Mouse (Mus musculus) embryonic facial prominence, embryonic 13.5 days (tissue): ENCODE data around the gene Kcnip4. TPM values are rescaled to one million over a fixed set of nuclear protein-coding genes. Genes with fewer than 3 reads are reported as not detected.

ENCODE experiments used
- ATAC-seq: fragments of 200-750 bp; cut with Nextera tagmentation; 2 replicates; pipeline ENCODE4 v1.8.0; 2017; ENCODE audit warnings: low read depth; ENCODE audit not compliant: insufficient number of reproducible peaks, insufficient read depth, low FRiP score, low TSS enrichment
- H3K27ac ChIP-seq: fragments of 300-500 bp; sonication (generic); 2 replicates; pipeline ENCODE4 v1.5.1; 2015; ENCODE audit warnings: moderate library complexity, mild to moderate bottlenecking, inconsistent platforms
- H3K27me3 ChIP-seq: fragments of 300-500 bp; sonication (generic); 2 replicates; pipeline ENCODE4 v1.6.1; 2015; ENCODE audit warnings: mild to moderate bottlenecking, inconsistent platforms
- H3K36me3 ChIP-seq: fragments of 300-500 bp; sonication (generic); 2 replicates; pipeline ENCODE4 v1.6.1; 2015; ENCODE audit warnings: mild to moderate bottlenecking, inconsistent platforms
- H3K4me1 ChIP-seq: fragments of 300-500 bp; sonication (generic); 2 replicates; pipeline ENCODE4 v1.6.1; 2015; ENCODE audit warnings: inconsistent platforms
- H3K4me2 ChIP-seq: fragments of 300-500 bp; sonication (generic); 2 replicates; pipeline ENCODE4 v1.6.1; 2015; ENCODE audit warnings: moderate library complexity, mild to moderate bottlenecking, inconsistent platforms
- H3K4me3 ChIP-seq: fragments of 300-500 bp; sonication (generic); 2 replicates; pipeline ENCODE4 v1.5.1; 2015; ENCODE audit warnings: mild to moderate bottlenecking, inconsistent platforms
- H3K9ac ChIP-seq: fragments of 300-500 bp; sonication (generic); 2 replicates; pipeline ENCODE4 v1.6.1; 2015; ENCODE audit warnings: mild to moderate bottlenecking, inconsistent platforms
- H3K9me3 ChIP-seq: fragments of 300-500 bp; sonication (generic); 2 replicates; pipeline ENCODE4 v1.6.1; 2016; ENCODE audit warnings: inconsistent platforms
- WGBS: fragments of 180-500 bp; shearing (Covaris S2); methylation state at CpG from one replicate; pipeline ENCODE4 v1.1.7; 2015; ENCODE audit warnings: mixed read lengths; 5-methylcytosine and 5-hydroxymethylcytosine counted together
- polyA plus RNA-seq: library from polyadenylated mRNA; unstranded; fragments of >200 nt; fragmentation: Nextera tagmentation; extraction: Ambion mirVana; gene quantifications from 2 replicates; pipeline ENCODE4 v1.2.1, GENCODE M21; 2015

The Kcnip4 gene
- polyA plus RNA-seq, 1 experiment from 2014 or later, result 5.1 TPM

- no peak overlapping the region for H3K9ac ChIP-seq
- H3K27me3 ChIP-seq, result no peaks in the 10 kb centered on the region
- H3K27ac ChIP-seq, result no peak overlapping the region
- H3K36me3 ChIP-seq, result no peaks in the 10 kb centered on the region
- H3K4me1 ChIP-seq, result no peaks in the 10 kb centered on the region
- no peak overlapping the region for H3K4me2 ChIP-seq
- no peak overlapping the region for H3K4me3 ChIP-seq
- 96% methylated on average over 1 of the region's 1 CpGs for WGBS
- H3K9me3 ChIP-seq, result no peaks in the 10 kb centered on the region
- ATAC-seq, result no peak
Measured at GRCm38 (mm10) chr5:48795526-48795925, 729.2 kb downstream of the Kcnip4 start.

DNA sequence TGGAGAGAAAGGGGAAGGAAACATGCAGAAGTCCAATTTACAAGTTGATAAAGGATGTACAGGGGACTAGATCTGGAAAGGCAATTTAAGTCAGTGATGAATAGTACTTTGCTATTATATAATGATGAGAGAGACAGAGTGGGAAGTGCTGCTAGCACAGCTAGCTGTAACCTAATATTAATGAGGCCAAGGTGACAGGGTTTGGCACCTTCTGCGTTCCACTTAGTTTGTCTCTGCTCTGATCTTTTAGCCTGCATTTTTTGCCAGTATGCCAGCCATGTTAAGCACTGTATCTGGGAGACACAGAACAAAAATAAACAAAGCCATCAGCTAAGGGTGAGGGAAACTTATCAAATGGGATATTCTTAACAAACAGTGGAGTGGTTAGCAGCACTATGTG, 745.3 kb downstream of the Kcnip4 start:
- Histone ChIP-seq H3K36me3 (no peaks in the 10 kb centered on the region), H3K4me3 (no peak overlapping the region), H3K9ac (no peak overlapping the region), H3K4me1 (no peaks in the 10 kb centered on the region), H3K27ac (no peak overlapping the region), H3K9me3 (no peaks in the 10 kb centered on the region), H3K4me2 (no peak overlapping the region), H3K27me3 (no peaks in the 10 kb centered on the region)
- 49% methylated on average over 1 of the region's 1 CpGs for WGBS
- no peak for ATAC-seq

DNA sequence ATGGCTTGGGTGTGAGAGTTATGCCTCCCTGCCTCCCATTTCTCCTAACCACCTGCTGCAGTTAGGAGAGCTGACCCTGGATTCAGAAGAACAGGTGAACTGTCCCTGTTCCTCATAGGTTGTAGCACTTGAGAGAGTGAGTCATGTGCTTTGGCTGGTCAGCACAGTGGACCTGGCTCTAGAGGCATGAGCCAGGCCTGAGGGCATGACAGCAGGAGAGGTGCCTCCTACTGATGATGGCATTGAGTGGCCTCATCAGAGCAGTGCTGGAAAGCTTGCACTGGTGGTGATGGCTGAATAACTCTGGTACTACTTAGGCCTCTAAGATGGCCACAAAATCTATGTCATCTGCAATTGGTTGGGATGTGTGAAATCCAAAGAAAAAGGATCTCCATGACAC, 776.1 kb downstream of the Kcnip4 start:
- no peak overlapping the region for H3K4me3 ChIP-seq
- H3K9me3 ChIP-seq, result no peaks in the 10 kb centered on the region
- no peaks in the 10 kb centered on the region for H3K36me3 ChIP-seq
- H3K27ac ChIP-seq, result no peak overlapping the region
- H3K9ac ChIP-seq, result no peak overlapping the region
- no peaks in the 10 kb centered on the region for H3K27me3 ChIP-seq
- H3K4me1 ChIP-seq, result no peaks in the 10 kb centered on the region
- ATAC-seq, result no peak
- no peak overlapping the region for H3K4me2 ChIP-seq

DNA sequence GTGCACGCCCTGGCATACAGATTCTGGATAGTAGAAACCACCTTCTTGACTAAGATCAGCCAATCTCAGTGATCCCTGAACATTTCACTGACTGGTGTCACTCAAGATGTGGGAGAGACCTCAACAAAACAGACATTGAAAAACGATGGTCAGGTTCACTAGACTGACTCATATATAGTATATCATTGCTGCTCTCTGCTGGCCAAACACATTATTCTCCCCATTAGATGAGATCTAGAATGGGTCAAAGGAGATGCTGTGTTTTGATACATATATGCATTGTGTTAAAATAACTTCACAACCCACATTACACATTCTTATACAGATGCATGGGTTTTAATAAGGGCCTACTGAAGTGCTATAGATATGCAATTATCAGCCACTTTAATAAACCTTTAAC, 787.1 kb downstream of the Kcnip4 start:
- no peaks in the 10 kb centered on the region for H3K4me1 ChIP-seq
- no peak overlapping the region for H3K27ac ChIP-seq
- no peak overlapping the region for H3K9ac ChIP-seq
- ATAC-seq, result no peak
- no peaks in the 10 kb centered on the region for H3K27me3 ChIP-seq
- no peaks in the 10 kb centered on the region for H3K9me3 ChIP-seq
- no peaks in the 10 kb centered on the region for H3K36me3 ChIP-seq
- H3K4me2 ChIP-seq, result no peak overlapping the region
- 45% methylated on average over 2 of the region's 2 CpGs for WGBS
- H3K4me3 ChIP-seq, result no peak overlapping the region

GRCm38 (mm10) chr5:48718166-48718565, 806.5 kb downstream of the Kcnip4 start:
- Histone ChIP-seq H3K9me3 (no peaks in the 10 kb centered on the region), H3K4me1 (no peaks in the 10 kb centered on the region), H3K27me3 (no peaks in the 10 kb centered on the region), H3K4me2 (no peak overlapping the region), H3K27ac (no peak overlapping the region), H3K9ac (no peak overlapping the region), H3K36me3 (no peaks in the 10 kb centered on the region), H3K4me3 (no peak overlapping the region)
- no peak for ATAC-seq

DNA sequence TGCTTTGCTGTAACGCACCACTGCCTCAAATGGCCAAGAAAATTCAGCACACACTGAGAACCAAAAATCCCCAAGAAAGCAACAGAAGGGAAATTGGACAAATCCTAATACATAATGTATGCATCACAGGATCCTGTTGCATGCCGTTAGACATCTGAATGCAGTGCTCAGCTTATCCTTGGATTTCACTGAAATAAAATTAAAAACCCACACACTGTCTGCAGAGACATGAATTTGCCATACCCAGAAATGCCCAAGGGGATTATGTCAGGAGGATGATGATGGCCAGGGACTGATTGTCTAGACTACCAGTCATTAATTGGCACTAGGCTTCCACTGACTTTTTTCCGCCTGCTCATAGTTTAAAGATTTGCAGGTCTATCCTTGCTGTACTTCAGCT, 818.7 kb downstream of the Kcnip4 start:
- H3K36me3 ChIP-seq, result no peaks in the 10 kb centered on the region
- H3K27me3 ChIP-seq, result no peaks in the 10 kb centered on the region
- H3K4me3 ChIP-seq, result no peak overlapping the region
- H3K4me1 ChIP-seq, result no peaks in the 10 kb centered on the region
- no peak for ATAC-seq
- WGBS, result 59% methylated on average over 3 of the region's 3 CpGs
- no peak overlapping the region for H3K4me2 ChIP-seq
- no peak overlapping the region for H3K9ac ChIP-seq
- no peak overlapping the region for H3K27ac ChIP-seq
- no peaks in the 10 kb centered on the region for H3K9me3 ChIP-seq

- no peaks in the 10 kb centered on the region for H3K27me3 ChIP-seq
- ATAC-seq, result no peak
- no peaks in the 10 kb centered on the region for H3K9me3 ChIP-seq
- WGBS, result 67% methylated on average over 3 of the region's 3 CpGs
- H3K4me2 ChIP-seq, result no peak overlapping the region
- no peaks in the 10 kb centered on the region for H3K36me3 ChIP-seq
- H3K4me1 ChIP-seq, result no peaks in the 10 kb centered on the region
- no peak overlapping the region for H3K4me3 ChIP-seq
- no peak overlapping the region for H3K27ac ChIP-seq
- no peak overlapping the region for H3K9ac ChIP-seq
Measured at GRCm38 (mm10) chr5:48687068-48687467, 837.6 kb downstream of the Kcnip4 start.

GRCm38 (mm10) chr5:48679733-48680595, 844.7 kb downstream of the Kcnip4 start:
- H3K27ac ChIP-seq, result no peak overlapping the region
- H3K4me1 ChIP-seq, result no peaks in the 10 kb centered on the region
- H3K4me3 ChIP-seq, result no peak overlapping the region
- H3K27me3 ChIP-seq, result no peaks in the 10 kb centered on the region
- ATAC-seq, result no peak
- no peaks in the 10 kb centered on the region for H3K9me3 ChIP-seq
- 90% methylated on average over 8 of the region's 8 CpGs for WGBS
- no peaks in the 10 kb centered on the region for H3K36me3 ChIP-seq
- H3K4me2 ChIP-seq, result no peak overlapping the region
- no peak overlapping the region for H3K9ac ChIP-seq

DNA sequence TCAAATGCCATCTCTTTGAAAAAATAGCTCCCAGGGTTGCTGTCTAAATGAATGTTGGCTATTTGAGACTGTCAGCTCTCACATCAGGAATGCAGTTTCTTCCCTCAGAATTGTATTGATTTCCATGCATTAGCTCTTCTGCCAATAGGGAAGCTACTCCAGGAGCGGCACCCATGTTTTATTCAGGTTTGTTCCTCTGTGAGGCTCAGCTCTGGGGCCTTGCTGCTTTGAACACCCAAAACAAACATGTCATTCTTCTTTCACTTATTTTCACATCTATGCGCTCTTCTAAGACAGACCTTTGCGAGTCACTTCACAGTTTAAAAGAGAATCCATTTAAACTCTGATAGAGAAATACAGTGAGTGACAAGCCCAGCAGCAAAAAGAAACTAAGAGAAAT, 862.2 kb downstream of the Kcnip4 start:
- 84% methylated on average over 3 of the region's 3 CpGs for WGBS
- no peaks in the 10 kb centered on the region for H3K4me1 ChIP-seq
- ATAC-seq, result no peak

GRCm38 (mm10) chr5:48659975-48660374, 864.7 kb downstream of the Kcnip4 start:
- H3K27ac ChIP-seq, result no peak overlapping the region
- H3K4me1 ChIP-seq, result no peaks in the 10 kb centered on the region
- no peak overlapping the region for H3K9ac ChIP-seq
- H3K27me3 ChIP-seq, result no peaks in the 10 kb centered on the region
- H3K36me3 ChIP-seq, result no peaks in the 10 kb centered on the region
- no peak overlapping the region for H3K4me2 ChIP-seq
- H3K9me3 ChIP-seq, result no peaks in the 10 kb centered on the region
- WGBS, result 95% methylated on average over 3 of the region's 3 CpGs
- ATAC-seq, result no peak
- no peak overlapping the region for H3K4me3 ChIP-seq

More for the DNA sequence above, 862.2 kb downstream of the Kcnip4 start:
- no peaks in the 10 kb centered on the region for H3K9me3 ChIP-seq
- H3K9ac ChIP-seq, result no peak overlapping the region
- no peaks in the 10 kb centered on the region for H3K36me3 ChIP-seq
- no peak overlapping the region for H3K4me2 ChIP-seq
- H3K4me3 ChIP-seq, result no peak overlapping the region
- H3K27me3 ChIP-seq, result no peaks in the 10 kb centered on the region
- no peak overlapping the region for H3K27ac ChIP-seq

- no peak overlapping the region for H3K4me2 ChIP-seq
- H3K36me3 ChIP-seq, result no peaks in the 10 kb centered on the region
- 54% methylated on average over 4 of the region's 4 CpGs for WGBS
- no peak overlapping the region for H3K4me3 ChIP-seq
- no peak for ATAC-seq
- H3K9me3 ChIP-seq, result no peaks in the 10 kb centered on the region
- no peaks in the 10 kb centered on the region for H3K4me1 ChIP-seq
- H3K27me3 ChIP-seq, result no peaks in the 10 kb centered on the region
- no peak overlapping the region for H3K27ac ChIP-seq
- no peak overlapping the region for H3K9ac ChIP-seq
Measured at GRCm38 (mm10) chr5:48650496-48650895, 874.2 kb downstream of the Kcnip4 start.

DNA sequence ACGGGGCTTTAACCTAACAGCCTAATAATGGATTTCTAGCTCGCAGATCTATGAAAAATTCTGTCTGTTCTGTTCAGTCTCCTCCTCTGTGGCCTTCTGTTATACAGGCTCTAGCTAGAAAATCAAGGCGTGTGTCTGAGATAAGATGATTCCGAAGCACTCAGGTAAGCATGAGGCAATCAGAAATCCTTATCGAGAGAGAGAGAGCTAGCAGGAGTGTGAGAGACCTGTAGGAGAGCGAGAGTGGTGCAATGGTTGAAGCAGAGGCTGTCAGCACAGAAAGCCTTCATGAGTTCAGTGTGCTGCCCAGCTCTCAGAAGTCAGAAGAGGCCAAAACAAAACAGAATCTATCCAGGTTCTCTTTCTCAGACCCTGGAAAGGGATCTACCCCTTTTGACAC, 888.0 kb downstream of the Kcnip4 start:
- Histone ChIP-seq H3K9me3 (no peaks in the 10 kb centered on the region), H3K27me3 (no peaks in the 10 kb centered on the region), H3K27ac (no peak overlapping the region), H3K4me2 (no peak overlapping the region), H3K4me1 (no peaks in the 10 kb centered on the region), H3K36me3 (no peaks in the 10 kb centered on the region), H3K9ac (no peak overlapping the region), H3K4me3 (no peak overlapping the region)
- no peak for ATAC-seq
- 78% methylated on average over 6 of the region's 6 CpGs for WGBS
